Mouse (Mus musculus): Measurements from ENCODE around the gene Ranbp6.

Ranbp6 gene

DNA sequence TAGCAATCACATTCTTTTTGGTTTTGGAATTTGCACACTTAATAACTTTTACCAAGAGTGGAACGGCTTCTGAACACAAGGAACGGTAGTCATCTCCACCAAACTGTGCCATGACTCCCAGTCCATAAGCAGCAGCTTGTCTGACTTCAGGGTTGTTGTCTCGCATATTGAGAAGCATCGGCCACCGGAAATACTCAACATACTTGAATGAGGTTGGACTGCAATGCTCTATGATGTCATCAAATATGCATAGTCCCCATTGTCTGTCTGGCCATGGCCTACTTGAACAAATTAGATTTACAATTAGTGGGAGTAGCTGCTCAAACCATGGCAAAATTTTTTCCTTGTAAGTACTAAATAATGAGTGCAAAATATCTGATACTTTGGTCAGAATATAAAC, 2.8 kb downstream of the Ranbp6 start:
- DNase-seq (ENCODE audit: extremely low read depth, low read depth): no peak

DNA sequence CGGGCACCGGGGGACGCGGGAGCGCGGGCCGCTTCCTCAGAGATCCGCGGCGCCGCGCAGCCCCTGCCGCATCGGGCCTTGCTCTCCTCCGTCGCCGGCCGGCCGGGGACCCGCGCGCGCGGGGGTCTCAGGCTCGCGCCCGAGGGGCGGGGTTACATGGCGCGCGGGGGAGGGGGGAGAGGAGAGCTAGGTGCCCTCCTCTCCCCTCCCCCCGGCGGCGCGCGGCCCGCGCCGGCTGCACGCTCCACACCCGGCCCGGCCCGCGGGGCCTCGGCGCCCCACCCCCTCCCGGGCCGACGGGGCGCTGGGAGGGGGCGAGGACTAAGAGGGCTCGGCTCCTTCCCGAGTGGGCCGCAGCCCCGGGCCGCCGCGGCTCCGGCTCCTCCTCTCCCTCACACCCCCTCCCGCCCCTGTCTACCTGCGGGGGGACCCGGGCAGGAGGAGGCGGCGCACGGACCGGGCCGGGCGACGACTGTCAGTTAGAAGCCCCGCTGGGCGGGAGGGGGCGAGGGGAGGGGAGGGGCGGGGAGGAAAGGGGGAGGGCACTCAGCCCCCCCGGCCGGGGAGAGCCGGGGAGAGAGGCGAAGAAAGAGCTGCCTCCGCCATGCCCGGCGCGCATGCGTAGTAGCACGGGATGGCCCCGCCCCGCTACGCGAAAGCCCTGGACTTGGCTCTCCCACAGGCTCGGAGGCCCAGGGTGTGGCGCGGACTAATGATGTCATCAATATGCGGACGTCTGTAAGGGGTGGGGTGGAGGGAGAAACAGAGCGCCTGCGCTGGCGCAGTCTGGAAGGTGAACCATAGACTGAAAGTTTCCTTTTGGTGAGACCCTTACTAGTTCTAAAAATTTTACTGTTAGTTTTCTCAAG, 6.6 kb downstream of the Ranbp6 start, which contains the start of gene 9930021J03Rik:
TSS of gene 9930021J03Rik (minus strand) at position 73 of the 869 bp plus-strand sequence.
- peak; percentile 100 for DNase-seq (ENCODE audit: extremely low read depth, low read depth)

DNA sequence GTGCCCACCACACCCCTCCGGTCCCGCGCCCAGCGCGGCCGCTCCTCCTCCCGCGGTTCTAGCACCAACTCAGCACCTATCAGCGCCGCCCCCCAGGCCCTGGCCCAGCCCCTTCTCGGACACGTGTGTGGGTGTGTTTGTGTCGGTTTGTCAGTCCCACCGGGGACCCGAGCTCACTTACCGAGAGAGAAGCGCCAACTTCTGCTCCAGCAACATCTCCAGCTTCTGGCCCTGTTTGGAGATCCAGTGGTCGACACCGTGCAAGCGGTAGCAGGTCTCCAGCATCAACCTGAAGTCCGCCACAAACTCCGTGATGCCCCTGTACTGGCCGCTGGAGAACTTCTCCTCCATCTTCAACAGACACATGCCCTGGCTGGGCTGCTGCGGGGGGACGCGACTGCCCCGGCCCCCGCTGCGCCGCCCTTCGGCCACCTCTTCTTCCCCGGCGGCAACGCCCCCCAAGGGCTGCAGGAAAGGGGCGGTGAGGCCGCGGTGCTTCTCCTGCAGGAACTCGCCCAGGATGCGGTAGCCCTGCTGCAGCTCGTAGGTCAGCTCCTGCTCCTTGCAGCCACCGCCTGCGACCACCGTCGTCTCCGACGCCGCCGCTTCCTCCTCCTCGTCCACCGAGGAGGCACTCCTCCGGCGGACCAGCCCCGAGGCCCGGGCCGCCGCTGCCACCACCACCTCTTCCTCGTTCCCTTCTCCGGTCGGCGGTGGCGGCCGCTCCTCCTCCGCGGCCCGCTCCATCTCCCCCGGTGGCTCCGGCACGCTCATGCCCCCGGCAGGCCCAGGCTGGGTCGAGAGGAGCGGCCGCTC, 7.5 kb downstream of the Ranbp6 start:
- DNase-seq (ENCODE audit: extremely low read depth, low read depth): peak; percentile 96

DNA sequence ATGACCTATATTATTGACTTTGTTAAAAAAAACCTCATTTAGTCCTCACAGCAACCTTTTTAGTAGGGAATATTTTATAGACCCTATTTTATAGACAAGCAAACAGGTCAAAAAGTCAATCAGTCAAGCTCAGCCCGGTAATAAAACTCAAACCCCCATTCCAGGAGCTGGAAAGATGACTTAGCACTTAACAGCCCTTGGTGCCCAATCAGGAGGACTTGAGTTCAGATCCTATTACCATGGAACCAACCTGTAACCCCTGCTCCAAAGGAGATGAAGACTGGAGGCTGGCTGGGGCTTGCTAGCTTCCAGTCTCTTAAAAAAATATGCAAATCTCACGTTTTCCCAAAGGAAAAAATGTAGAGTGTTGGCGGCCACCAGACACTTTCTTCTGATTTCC, 8.8 kb downstream of the Ranbp6 start:
- peak; percentile 60 for DNase-seq (ENCODE audit: extremely low read depth, low read depth)

DNA sequence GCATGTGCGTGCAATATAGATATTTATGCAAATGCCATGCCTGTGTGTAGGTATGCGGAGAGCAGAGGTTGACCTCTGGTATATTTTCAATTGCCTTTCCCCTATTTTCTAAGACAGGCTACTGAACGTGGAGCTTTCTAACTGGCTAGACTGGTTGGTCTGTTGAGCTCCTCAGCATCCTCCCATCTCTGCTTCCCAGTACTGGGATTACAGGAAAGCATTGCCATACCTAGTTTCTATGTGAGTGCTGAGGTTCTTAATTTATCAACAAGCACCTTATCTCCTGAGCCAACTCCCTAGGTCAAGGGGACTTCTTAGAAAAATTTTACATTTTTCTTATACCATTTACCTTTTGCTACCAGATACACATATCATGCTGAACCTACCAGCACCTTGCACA, 15.4 kb downstream of the Ranbp6 start:
- no peak for DNase-seq (ENCODE audit: extremely low read depth, low read depth)

DNA sequence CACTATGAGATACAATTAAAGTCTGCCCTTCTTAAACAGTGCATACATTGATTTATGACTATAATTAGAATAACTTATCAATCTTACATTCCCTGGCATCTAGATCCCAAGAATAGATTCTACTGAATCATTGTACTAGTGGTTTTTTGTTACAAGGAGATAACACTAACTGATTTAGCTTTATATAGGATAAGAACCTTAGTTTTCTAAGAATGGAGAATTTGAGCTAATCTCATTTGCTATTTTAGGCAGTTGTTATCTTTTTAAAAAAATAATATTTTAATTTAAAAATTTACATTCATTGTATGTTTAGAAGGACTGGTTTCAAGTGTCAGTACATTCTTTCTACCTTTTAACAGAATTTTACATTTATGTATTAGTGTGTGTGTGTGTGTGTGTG, 24.8 kb downstream of the Ranbp6 start:
- DNase-seq (ENCODE audit: extremely low read depth, low read depth): no peak

DNA sequence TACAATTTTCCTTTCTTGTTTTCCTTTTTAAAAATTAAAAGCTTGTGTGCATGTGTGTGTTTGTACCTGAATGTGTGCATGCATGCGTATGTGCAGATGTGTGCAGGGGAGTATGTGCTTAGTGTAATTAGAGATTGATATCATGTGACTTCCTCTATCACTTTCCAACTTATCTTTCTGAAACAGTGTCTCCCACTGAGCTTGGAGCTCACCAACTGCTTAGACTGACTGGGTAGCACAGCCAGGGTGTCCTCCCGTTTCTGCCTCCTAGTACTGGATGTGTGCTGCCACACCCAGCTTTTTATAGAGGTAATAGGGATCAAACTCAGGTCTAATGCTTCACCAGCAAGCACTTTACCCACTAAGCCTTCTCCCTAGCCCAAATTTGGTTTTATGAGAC, 29.9 kb downstream of the Ranbp6 start:
- DNase-seq (ENCODE audit: extremely low read depth, low read depth): no peak

All from MEL-GATA-1-ER (cell line).